Mouse (Mus musculus) E14TG2a.4 (cell line): Measurements from ENCODE around the gene Rapgef5.

ENCODE experiments used
- H3K27me3 ChIP-seq: 2 replicates; pipeline ENCODE4 v1.6.1; 2014; ENCODE audit warnings: low read length, control low read depth; ENCODE audit not compliant: insufficient read depth
- H3K36me3 ChIP-seq: 2 replicates; pipeline ENCODE4 v1.6.1; 2014; ENCODE audit warnings: low read length, control low read depth; ENCODE audit not compliant: insufficient read depth
- H3K4me1 ChIP-seq: replicated peaks from 2 replicates; pipeline ENCODE4 v1.6.1; 2014; ENCODE audit warnings: low read depth, low read length, control low read depth
- H3K4me3 ChIP-seq: replicated peaks from 2 replicates; pipeline ENCODE4 v1.5.1; 2014; ENCODE audit warnings: mild to moderate bottlenecking, low read length
- H3K9me3 ChIP-seq: 2 replicates; pipeline ENCODE4 v1.6.1; 2014; ENCODE audit warnings: low read length, control low read depth
- CTCF ChIP-seq: conservative IDR thresholded peaks from 2 replicates; pipeline ENCODE4 v1.5.1; 2014; ENCODE audit warnings: low read length
- NANOG ChIP-seq: IDR thresholded peaks from 2 replicates; pipeline ENCODE4 v1.6.1; 2014; ENCODE audit warnings: borderline replicate concordance, low read length, mixed read lengths
- POU5F1 ChIP-seq: IDR thresholded peaks from 2 replicates; pipeline ENCODE4 v1.6.1; 2014; ENCODE audit warnings: low read length, borderline replicate concordance

Rapgef5 gene

GRCm38 (mm10) chr12:117517275-117517936 lies 1.1 kb downstream of the Rapgef5 start:
- H3K27me3 ChIP-seq = peaks cover 2% of the 10 kb centered on the region; the same call in 1 of the 2 replicates
- peaks cover 3% of the 10 kb centered on the region; the same call in 1 of the 2 replicates for H3K4me1 ChIP-seq
- no peaks in the 10 kb centered on the region for H3K9me3 ChIP-seq
- no peak overlapping the region for H3K4me3 ChIP-seq
- H3K36me3 ChIP-seq = no peaks in the 10 kb centered on the region
- TF ChIP-seq NANOG (no peak), POU5F1 (no peak), CTCF (no peak)

- TF ChIP-seq CTCF (no peak), NANOG (no peak), POU5F1 (no peak)
- no peak overlapping the region for H3K4me3 ChIP-seq
- H3K27me3 ChIP-seq = peaks cover 9% of the 10 kb centered on the region; the same call in 1 of the 2 replicates
- H3K9me3 ChIP-seq = no peaks in the 10 kb centered on the region
- peaks cover 3% of the 10 kb centered on the region; the same call in 1 of the 2 replicates for H3K4me1 ChIP-seq
- no peaks in the 10 kb centered on the region for H3K36me3 ChIP-seq
Observed at GRCm38 (mm10) chr12:117524311-117525013, 8.2 kb downstream of the Rapgef5 start.

DNA sequence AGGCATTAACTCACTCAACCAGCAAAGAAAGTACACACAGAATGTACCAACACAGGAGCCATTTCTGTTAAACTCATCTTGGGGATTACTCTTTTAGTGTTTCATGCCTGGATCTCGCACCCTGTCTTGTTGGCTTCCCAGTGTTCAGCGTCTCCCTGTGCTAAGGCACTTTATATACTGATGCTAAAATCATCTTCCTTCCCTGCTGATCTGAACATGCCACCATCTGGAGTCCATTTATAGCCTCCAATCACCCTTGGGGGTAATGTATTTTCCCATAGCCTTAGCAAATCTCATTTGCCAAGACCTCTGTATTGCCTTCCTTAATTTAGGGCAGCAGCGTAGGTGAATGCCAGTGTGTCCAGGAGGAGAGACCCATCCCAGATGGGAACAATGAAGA lies 11.6 kb downstream of the Rapgef5 start:
- H3K27me3 ChIP-seq = peaks cover 18% of the 10 kb centered on the region; the same call in 1 of the 2 replicates
- no peaks in the 10 kb centered on the region for H3K9me3 ChIP-seq
- no peaks in the 10 kb centered on the region for H3K36me3 ChIP-seq
- H3K4me1 ChIP-seq = peaks cover 4% of the 10 kb centered on the region
- no peak for TF ChIP-seq NANOG
- no peak for TF ChIP-seq CTCF
- TF ChIP-seq POU5F1 = no peak
- no peak overlapping the region for H3K4me3 ChIP-seq

- TF ChIP-seq POU5F1 (no peak), CTCF (no peak), NANOG (no peak)
- peaks cover 22% of the 10 kb centered on the region; the same call in 1 of the 2 replicates for H3K27me3 ChIP-seq
Observed at GRCm38 (mm10) chr12:117528509-117529145, 12.3 kb downstream of the Rapgef5 start.

GRCm38 (mm10) chr12:117531106-117531505 lies 14.8 kb downstream of the Rapgef5 start:
- no peaks in the 10 kb centered on the region for H3K9me3 ChIP-seq
- H3K27me3 ChIP-seq = peaks cover 29% of the 10 kb centered on the region; the same call in 1 of the 2 replicates

More at GRCm38 (mm10) chr12:117528509-117529145, 12.3 kb downstream of the Rapgef5 start:
- Histone ChIP-seq H3K36me3 (no peaks in the 10 kb centered on the region), H3K4me1 (peaks cover 10% of the 10 kb centered on the region), H3K4me3 (no peak overlapping the region), H3K9me3 (no peaks in the 10 kb centered on the region)

GRCm38 (mm10) chr12:117533176-117534086 lies 17.2 kb downstream of the Rapgef5 start:
- Histone ChIP-seq H3K4me3 (peak overlapping the region; percentile 89), H3K36me3 (no peaks in the 10 kb centered on the region), H3K27me3 (peaks cover 20% of the 10 kb centered on the region; the same call in 1 of the 2 replicates), H3K9me3 (no peaks in the 10 kb centered on the region), H3K4me1 (peaks cover 19% of the 10 kb centered on the region)
- no peak for TF ChIP-seq NANOG
- TF ChIP-seq POU5F1 = no peak
- TF ChIP-seq CTCF = no peak

More at GRCm38 (mm10) chr12:117531106-117531505, 14.8 kb downstream of the Rapgef5 start:
- H3K36me3 ChIP-seq = no peaks in the 10 kb centered on the region
- no peak overlapping the region for H3K4me3 ChIP-seq
- TF ChIP-seq POU5F1 = no peak
- no peak for TF ChIP-seq NANOG
- H3K4me1 ChIP-seq = peaks cover 19% of the 10 kb centered on the region

- peak overlapping the region; percentile 89 for H3K4me3 ChIP-seq
- H3K4me1 ChIP-seq = peaks cover 19% of the 10 kb centered on the region
- no peaks in the 10 kb centered on the region for H3K9me3 ChIP-seq
- no peaks in the 10 kb centered on the region for H3K36me3 ChIP-seq
- peaks cover 20% of the 10 kb centered on the region; the same call in 1 of the 2 replicates for H3K27me3 ChIP-seq
- TF ChIP-seq NANOG = no peak
- peak; percentile 13; the same call in 1 of the 2 replicates for TF ChIP-seq CTCF
- no peak for TF ChIP-seq POU5F1
Observed at GRCm38 (mm10) chr12:117534087-117534751, 17.9 kb downstream of the Rapgef5 start.
